Mouse (Mus musculus) heart, postnatal 0 days (tissue): ENCODE data around the gene Sdr39u1. TPM values are rescaled to one million over a fixed set of nuclear protein-coding genes. Genes with fewer than 3 reads are reported as not detected.

Source experiments
- ATAC-seq: fragments of 200-750 bp; cut with Nextera tagmentation; 2 replicates; pipeline ENCODE4 v1.8.0; 2017; ENCODE audit warnings: low read depth, moderate number of reproducible peaks, moderate library complexity; ENCODE audit not compliant: insufficient read depth
- DNase-seq: peaks from one replicate; pipeline ENCODE4 v3.0.0-alpha.2; 2016; ENCODE audit warnings: low spot score
- H3K27ac ChIP-seq: fragments of 300-500 bp; sonication (generic); 2 replicates; pipeline ENCODE4 v1.5.1; 2014; ENCODE audit warnings: low read depth, mild to moderate bottlenecking
- H3K27me3 ChIP-seq: fragments of 300-500 bp; sonication (generic); 2 replicates; pipeline ENCODE4 v1.6.1; 2014; ENCODE audit warnings: low read length, mixed read lengths; ENCODE audit not compliant: control insufficient read depth, insufficient read depth
- H3K36me3 ChIP-seq: fragments of 300-500 bp; sonication (generic); replicated peaks from 2 replicates; pipeline ENCODE4 v1.6.1; 2014; ENCODE audit warnings: low read length, mixed read lengths; ENCODE audit not compliant: control insufficient read depth, insufficient read depth
- H3K4me1 ChIP-seq: fragments of 300-500 bp; sonication (generic); 2 replicates; pipeline ENCODE4 v1.6.1; 2014; ENCODE audit warnings: antibody characterized with exemption; ENCODE audit not compliant: control insufficient read depth, insufficient read depth
- H3K4me2 ChIP-seq: fragments of 300-500 bp; sonication (generic); 2 replicates; pipeline ENCODE4 v1.6.1; 2014; ENCODE audit warnings: low read depth, mild to moderate bottlenecking, low read length, moderate library complexity
- H3K4me3 ChIP-seq: fragments of 300-500 bp; sonication (generic); 2 replicates; pipeline ENCODE4 v1.5.1; 2014; ENCODE audit warnings: low read depth, low read length
- H3K9ac ChIP-seq: fragments of 300-500 bp; sonication (generic); replicated peaks from 2 replicates; pipeline ENCODE4 v1.6.1; 2014; ENCODE audit warnings: low read depth, low read length, mixed read lengths
- H3K9me3 ChIP-seq: fragments of 300-500 bp; sonication (generic); replicated peaks from 2 replicates; pipeline ENCODE4 v1.6.1; 2016; ENCODE audit warnings: low read length; ENCODE audit not compliant: control insufficient read depth
- CTCF ChIP-seq: IDR thresholded peaks from 2 replicates; pipeline ENCODE4 v1.5.1; 2016; ENCODE audit warnings: antibody characterized with exemption, control low read depth, low read depth
- EP300 ChIP-seq: IDR thresholded peaks from 2 replicates; pipeline ENCODE4 v1.6.1; 2016; ENCODE audit warnings: antibody characterized with exemption, low read depth
- WGBS: fragments of 180-500 bp; shearing (Covaris S2); extraction: QIAGEN DNeasy Blood & Tissue Kit; methylation state at CpG from one replicate; pipeline ENCODE4 v1.1.7; 2014; 5-methylcytosine and 5-hydroxymethylcytosine counted together
- polyA plus RNA-seq: library from polyadenylated mRNA; unstranded; fragments of >200 nt; fragmentation: Nextera tagmentation; extraction: Ambion mirVana; gene quantifications from 2 replicates; pipeline ENCODE4 v1.2.1, GENCODE M21; 2015
- total RNA-seq: library from RNA; depleted of rRNA; stranded (reverse); fragments of >200 nt; gene quantifications from 2 replicates; pipeline ENCODE4 v1.2.3, GENCODE M21; 2014; ENCODE audit warnings: low replicate concordance

Sdr39u1 gene
- total and polyA plus RNA-seq, 2 experiments from 2014 or later: 88.3 to 138 TPM

DNA sequence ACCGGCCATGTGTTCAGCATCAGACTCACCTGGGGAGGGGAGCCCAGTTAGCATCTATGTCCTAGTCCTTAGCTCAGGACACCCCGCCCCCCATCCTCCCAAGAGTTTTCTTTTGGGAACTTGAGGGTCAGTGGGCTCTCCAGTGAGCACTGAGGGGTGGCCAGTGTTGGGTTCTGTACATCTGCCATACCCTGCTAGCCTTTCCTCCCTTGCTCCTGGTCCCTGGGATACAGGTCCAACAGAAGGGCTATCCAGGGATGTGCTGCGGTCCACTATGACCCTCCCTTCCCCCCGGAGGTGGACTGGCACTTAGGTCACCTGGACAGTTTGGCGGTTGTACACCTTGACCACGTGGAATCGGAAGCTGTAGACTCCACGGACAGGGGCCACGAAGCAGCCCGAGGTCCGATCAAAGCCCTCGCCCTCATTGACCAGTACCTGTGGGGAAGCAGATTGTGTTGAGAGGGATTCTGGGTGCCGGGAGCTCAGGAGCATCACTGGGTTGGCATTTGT is 16.9 kb downstream of the Sdr39u1 start:
- DNase-seq: no peak
- Histone ChIP-seq H3K27ac (no peak overlapping the region), H3K9ac (no peak overlapping the region), H3K4me2 (no peak overlapping the region), H3K4me3 (no peak overlapping the region), H3K27me3 (no peaks in the 10 kb centered on the region), H3K36me3 (peaks cover 20% of the 10 kb centered on the region), H3K9me3 (no peaks in the 10 kb centered on the region), H3K4me1 (peaks cover 13% of the 10 kb centered on the region; the same call in 1 of the 2 replicates)
- ATAC-seq: no peak
- 93% methylated on average over 13 of the region's 13 CpGs for WGBS
- TF ChIP-seq CTCF (no peak), EP300 (no peak)

DNA sequence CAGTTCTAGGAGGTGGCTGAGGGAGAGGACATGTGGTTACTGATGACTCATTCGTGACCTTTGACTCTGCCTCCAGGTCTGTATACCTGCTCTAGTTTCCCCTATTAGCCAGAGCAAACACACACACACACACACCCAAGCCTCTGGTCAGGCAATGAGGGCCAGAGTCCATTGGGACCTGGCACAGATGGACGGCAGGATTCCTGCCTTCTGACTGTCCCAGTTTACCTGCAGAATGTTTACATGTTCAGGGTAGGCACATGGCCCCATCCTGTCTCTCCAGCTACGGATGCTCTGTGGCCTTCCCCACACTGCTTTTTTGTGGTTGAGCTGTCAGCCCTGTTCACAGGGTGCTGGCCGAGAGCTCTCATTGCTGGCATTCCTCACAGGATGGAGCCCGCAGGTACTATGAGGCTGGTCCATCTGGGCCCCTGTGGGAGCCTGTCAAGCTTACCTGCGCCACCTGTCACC is 17.9 kb downstream of the Sdr39u1 start:
- Histone ChIP-seq H3K4me2 (no peak overlapping the region), H3K27me3 (no peaks in the 10 kb centered on the region), H3K9ac (no peak overlapping the region), H3K36me3 (peaks cover 10% of the 10 kb centered on the region), H3K4me1 (peaks cover 13% of the 10 kb centered on the region; the same call in 1 of the 2 replicates), H3K4me3 (no peak overlapping the region), H3K27ac (no peak overlapping the region), H3K9me3 (no peaks in the 10 kb centered on the region)
- TF ChIP-seq EP300 (no peak), CTCF (no peak)
- WGBS: 67% methylated on average over 6 of the region's 6 CpGs
- no peak for ATAC-seq
- no peak for DNase-seq

DNA sequence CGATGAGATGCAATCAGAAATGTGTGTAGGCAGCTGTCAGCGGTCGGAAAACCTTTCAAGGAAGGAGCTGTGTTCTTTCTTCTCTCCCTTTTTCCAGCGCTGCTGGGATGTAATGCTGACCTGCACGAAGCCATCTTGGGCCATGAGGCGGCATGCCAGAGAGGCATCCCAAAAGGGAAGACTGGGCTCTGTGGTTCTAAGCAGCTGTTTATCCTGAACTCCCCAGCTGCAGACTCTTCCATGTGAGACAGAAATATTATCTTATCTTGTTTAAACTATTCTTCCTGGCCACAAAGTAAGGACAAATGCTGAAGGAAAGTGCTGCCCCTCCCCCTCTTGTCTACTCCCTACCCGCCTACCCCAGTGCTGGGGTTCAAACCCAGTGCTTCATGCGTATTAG is 19.1 kb downstream of the Sdr39u1 start:
- Histone ChIP-seq H3K4me1 (peaks cover 8% of the 10 kb centered on the region; the same call in 1 of the 2 replicates), H3K9ac (no peak overlapping the region), H3K9me3 (no peaks in the 10 kb centered on the region), H3K4me3 (no peak overlapping the region), H3K27ac (no peak overlapping the region), H3K4me2 (no peak overlapping the region), H3K36me3 (no peaks in the 10 kb centered on the region), H3K27me3 (no peaks in the 10 kb centered on the region)
- WGBS: 62% methylated on average over 7 of the region's 8 CpGs
- DNase-seq (no peak), ATAC-seq (no peak)
- no peak for TF ChIP-seq CTCF
- no peak for TF ChIP-seq EP300

DNA sequence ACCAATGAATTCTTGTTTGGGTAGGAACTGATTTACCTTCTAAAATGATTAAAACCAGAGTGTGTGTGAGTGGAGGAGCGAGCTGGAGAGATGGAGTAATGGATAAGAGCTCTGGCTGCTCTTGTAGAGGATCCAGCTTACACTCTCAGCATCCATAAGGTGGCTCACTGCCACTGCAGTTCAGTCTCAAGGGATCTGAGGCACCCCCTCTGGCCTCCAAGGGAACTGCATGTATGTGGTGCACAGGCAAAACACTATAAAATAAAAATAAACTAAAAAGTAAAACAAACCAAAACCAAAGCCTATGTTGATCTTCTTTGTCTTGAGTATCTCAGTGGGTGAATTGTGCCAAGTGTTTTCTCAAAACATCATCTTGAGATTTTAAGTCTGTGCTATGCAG is 20.5 kb downstream of the Sdr39u1 start:
- no peak overlapping the region for H3K9ac ChIP-seq
- ATAC-seq: no peak
- WGBS: 23% methylated on average over 1 of the region's 1 CpGs

DNA sequence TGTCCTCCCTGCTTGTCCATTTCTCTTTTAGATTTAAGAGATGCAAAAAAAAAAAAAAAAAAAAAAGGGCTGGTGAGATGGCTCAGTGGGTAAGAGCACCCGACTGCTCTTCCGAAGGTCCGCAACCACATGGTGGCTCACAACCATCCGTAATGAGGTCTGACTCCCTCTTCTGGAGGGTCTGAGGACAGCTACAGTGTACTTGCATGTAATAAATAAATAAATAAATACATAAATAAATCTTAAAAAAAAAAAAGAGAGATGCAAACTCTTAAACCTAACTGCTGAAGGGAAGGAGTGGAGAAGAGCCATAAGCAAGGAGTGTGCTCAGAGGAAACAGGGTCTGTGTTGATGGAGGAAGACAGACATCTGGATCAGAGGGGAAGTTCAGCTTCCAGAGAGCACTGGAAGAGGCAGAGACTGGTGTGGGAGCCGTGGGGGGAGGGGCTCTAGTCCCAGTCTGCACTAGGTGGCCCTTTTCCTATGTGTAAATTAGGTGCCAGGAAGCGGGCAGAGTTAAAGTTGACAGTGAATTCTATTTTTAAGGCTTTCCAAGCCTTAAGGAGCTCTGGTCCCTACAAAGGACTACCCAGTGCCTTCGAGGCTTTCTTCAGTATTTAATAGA is 21.7 kb downstream of the Sdr39u1 start:
- H3K4me2 ChIP-seq: no peak overlapping the region
- H3K9ac ChIP-seq: no peak overlapping the region
- no peaks in the 10 kb centered on the region for H3K9me3 ChIP-seq
- H3K27me3 ChIP-seq: no peaks in the 10 kb centered on the region
- H3K27ac ChIP-seq: no peak overlapping the region
- no peaks in the 10 kb centered on the region; the same call in 1 of the 2 replicates for H3K4me1 ChIP-seq
- H3K4me3 ChIP-seq: no peak overlapping the region
- H3K36me3 ChIP-seq: no peaks in the 10 kb centered on the region
- 15% methylated on average over 7 of the region's 7 CpGs for WGBS
- ATAC-seq (no peak), DNase-seq (no peak)
- TF ChIP-seq CTCF (peak; percentile 26; the same call in 1 of the 2 replicates), EP300 (no peak)

More for the DNA sequence above, 20.5 kb downstream of the Sdr39u1 start:
- peak; percentile 71 for DNase-seq
- no peak overlapping the region for H3K4me2 ChIP-seq
- peaks cover 8% of the 10 kb centered on the region; the same call in 1 of the 2 replicates for H3K4me1 ChIP-seq
- TF ChIP-seq EP300 (no peak), CTCF (peak; percentile 88)
- H3K36me3 ChIP-seq: no peaks in the 10 kb centered on the region
- no peaks in the 10 kb centered on the region for H3K27me3 ChIP-seq
- H3K27ac ChIP-seq: no peak overlapping the region
- no peaks in the 10 kb centered on the region for H3K9me3 ChIP-seq
- H3K4me3 ChIP-seq: no peak overlapping the region
